Mouse (Mus musculus) kidney, adult 9 months (tissue): ENCODE measurements around the gene Gm18596.

Experiments
- DNase-seq: peaks from one replicate; pipeline ENCODE4 v3.0.0; 2022

Gene Gm18596

GRCm38 (mm10) chr10:77709831-77710230 lies 32.6 kb downstream of the Gm18596 start:
- DNase-seq = no peak

GRCm38 (mm10) chr10:77706326-77706725 lies 36.1 kb downstream of the Gm18596 start, which contains the start of gene Gm10272:
Gm10272 (plus strand) TSS chr10:77706626.
- no peak for DNase-seq

DNA sequence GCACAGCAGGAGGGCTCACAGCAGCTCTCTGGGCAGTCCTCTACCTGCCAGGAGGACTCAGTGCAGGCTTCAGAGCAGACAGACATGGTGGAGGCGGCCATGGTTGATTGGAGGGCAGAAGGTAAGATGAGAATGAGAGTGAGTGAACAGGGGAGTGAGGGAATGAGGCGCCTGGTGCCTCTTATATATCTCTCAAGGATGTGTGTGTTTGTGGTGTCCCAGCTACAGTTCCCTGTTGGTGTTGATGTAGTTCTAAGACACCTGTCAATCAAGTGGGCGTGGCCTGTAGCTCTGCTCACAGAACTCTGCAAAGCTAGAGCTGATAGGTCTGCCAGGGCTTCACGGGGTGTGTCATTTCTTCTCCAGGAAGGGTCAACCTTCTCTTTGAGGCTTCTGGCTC lies 45.3 kb downstream of the Gm18596 start, which contains the start of gene Gm9508:
TSS of gene Gm9508 (minus strand) at position 101 of the 400 bp plus-strand sequence.
- no peak for DNase-seq
